Mouse (Mus musculus): ENCODE measurements around the gene Col8a1. TPM values are rescaled to one million over a fixed set of nuclear protein-coding genes. Genes with fewer than 3 reads are reported as not detected.

The Col8a1 gene
- polyA plus RNA-seq, 1 experiment: 1.2 TPM

GRCm38 (mm10) chr16:57740169-57740568 is 14.4 kb downstream of the Col8a1 start:
- TF ChIP-seq CTCF (IDR thresholded peaks at IDR 0.05; ENCODE audit: low read depth, low read length) (no peak), POLR2A (IDR thresholded peaks at IDR 0.05; ENCODE audit: insufficient read depth, low read length) (no peak), EP300 (IDR thresholded peaks at IDR 0.05; ENCODE audit: insufficient read depth, low read depth, low read length) (no peak)
- H3K4me1 ChIP-seq (ENCODE audit: control insufficient read depth, insufficient read depth, low read length): no peaks in the 10 kb centered on the region

DNA sequence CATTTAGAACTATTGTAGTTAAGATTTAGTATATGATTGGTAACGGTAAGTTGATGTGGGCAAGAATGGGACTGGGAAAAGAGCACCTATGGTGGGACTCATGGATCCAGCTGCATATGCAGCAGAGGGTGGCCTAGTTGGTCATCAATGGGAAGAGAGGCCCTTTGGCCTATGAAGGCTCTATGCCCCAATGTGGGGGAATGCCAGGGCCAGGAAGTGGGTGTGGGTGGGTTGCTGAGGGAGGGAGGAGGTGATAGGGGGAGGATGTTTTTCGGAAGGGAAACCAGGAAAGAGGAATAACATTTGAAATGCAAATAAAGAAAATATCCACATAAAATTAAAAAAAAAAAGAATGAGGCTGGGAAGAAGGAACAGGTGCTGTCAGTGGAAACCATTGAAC is 19.6 kb downstream of the Col8a1 start:
- H3K27ac ChIP-seq (ENCODE audit: insufficient read depth, low read length): no peak overlapping the region
- no peaks in the 10 kb centered on the region for H3K27me3 ChIP-seq (ENCODE audit: control insufficient read depth, insufficient read depth, low read length, poor library complexity, severe bottlenecking)
- H3K4me3 ChIP-seq (ENCODE audit: low read depth, low read length): no peak overlapping the region
- H3K9ac ChIP-seq (ENCODE audit: low read depth, poor library complexity, severe bottlenecking): no peak overlapping the region
- no peaks in the 10 kb centered on the region for H3K9me3 ChIP-seq (replicated peaks; ENCODE audit: control insufficient read depth, insufficient read depth, low read length, poor library complexity, severe bottlenecking)
- H3K36me3 ChIP-seq (ENCODE audit: control insufficient read depth, insufficient read depth, low read length, poor library complexity, severe bottlenecking): no peaks in the 10 kb centered on the region
- no peaks in the 10 kb centered on the region for H3K4me1 ChIP-seq (ENCODE audit: control insufficient read depth, insufficient read depth, low read length)
- no peak for TF ChIP-seq EP300 (IDR thresholded peaks at IDR 0.05; ENCODE audit: insufficient read depth, low read depth, low read length)
- TF ChIP-seq CTCF (IDR thresholded peaks at IDR 0.05; ENCODE audit: low read depth, low read length): no peak
- no peak for TF ChIP-seq POLR2A (IDR thresholded peaks at IDR 0.05; ENCODE audit: insufficient read depth, low read length)

More at GRCm38 (mm10) chr16:57740169-57740568, 14.4 kb downstream of the Col8a1 start:
- Histone ChIP-seq H3K36me3 (ENCODE audit: control insufficient read depth, insufficient read depth, low read length, poor library complexity, severe bottlenecking) (no peaks in the 10 kb centered on the region), H3K4me3 (ENCODE audit: low read depth, low read length) (no peak overlapping the region), H3K9ac (ENCODE audit: low read depth, poor library complexity, severe bottlenecking) (no peak overlapping the region), H3K9me3 (replicated peaks; ENCODE audit: control insufficient read depth, insufficient read depth, low read length, poor library complexity, severe bottlenecking) (no peaks in the 10 kb centered on the region), H3K27ac (ENCODE audit: insufficient read depth, low read length) (no peak overlapping the region), H3K27me3 (ENCODE audit: control insufficient read depth, insufficient read depth, low read length, poor library complexity, severe bottlenecking) (no peaks in the 10 kb centered on the region)

GRCm38 (mm10) chr16:57733545-57733944 is 21.0 kb downstream of the Col8a1 start:
- Histone ChIP-seq H3K4me3 (ENCODE audit: low read depth, low read length) (no peak overlapping the region), H3K9ac (ENCODE audit: low read depth, poor library complexity, severe bottlenecking) (no peak overlapping the region), H3K27ac (ENCODE audit: insufficient read depth, low read length) (no peak overlapping the region), H3K36me3 (ENCODE audit: control insufficient read depth, insufficient read depth, low read length, poor library complexity, severe bottlenecking) (no peaks in the 10 kb centered on the region), H3K4me1 (ENCODE audit: control insufficient read depth, insufficient read depth, low read length) (no peaks in the 10 kb centered on the region), H3K27me3 (ENCODE audit: control insufficient read depth, insufficient read depth, low read length, poor library complexity, severe bottlenecking) (no peaks in the 10 kb centered on the region), H3K9me3 (replicated peaks; ENCODE audit: control insufficient read depth, insufficient read depth, low read length, poor library complexity, severe bottlenecking) (no peaks in the 10 kb centered on the region)
- TF ChIP-seq CTCF (IDR thresholded peaks at IDR 0.05; ENCODE audit: low read depth, low read length): no peak
- TF ChIP-seq POLR2A (IDR thresholded peaks at IDR 0.05; ENCODE audit: insufficient read depth, low read length): no peak
- no peak for TF ChIP-seq EP300 (IDR thresholded peaks at IDR 0.05; ENCODE audit: insufficient read depth, low read depth, low read length)

GRCm38 (mm10) chr16:57733139-57733538 is 21.4 kb downstream of the Col8a1 start:
- Histone ChIP-seq H3K9me3 (replicated peaks; ENCODE audit: control insufficient read depth, insufficient read depth, low read length, poor library complexity, severe bottlenecking) (no peaks in the 10 kb centered on the region), H3K9ac (ENCODE audit: low read depth, poor library complexity, severe bottlenecking) (no peak overlapping the region), H3K36me3 (ENCODE audit: control insufficient read depth, insufficient read depth, low read length, poor library complexity, severe bottlenecking) (no peaks in the 10 kb centered on the region), H3K4me1 (ENCODE audit: control insufficient read depth, insufficient read depth, low read length) (no peaks in the 10 kb centered on the region), H3K27ac (ENCODE audit: insufficient read depth, low read length) (no peak overlapping the region), H3K27me3 (ENCODE audit: control insufficient read depth, insufficient read depth, low read length, poor library complexity, severe bottlenecking) (no peaks in the 10 kb centered on the region), H3K4me3 (ENCODE audit: low read depth, low read length) (no peak overlapping the region)
- TF ChIP-seq POLR2A (IDR thresholded peaks at IDR 0.05; ENCODE audit: insufficient read depth, low read length): no peak
- no peak for TF ChIP-seq EP300 (IDR thresholded peaks at IDR 0.05; ENCODE audit: insufficient read depth, low read depth, low read length)
- no peak for TF ChIP-seq CTCF (IDR thresholded peaks at IDR 0.05; ENCODE audit: low read depth, low read length)

DNA sequence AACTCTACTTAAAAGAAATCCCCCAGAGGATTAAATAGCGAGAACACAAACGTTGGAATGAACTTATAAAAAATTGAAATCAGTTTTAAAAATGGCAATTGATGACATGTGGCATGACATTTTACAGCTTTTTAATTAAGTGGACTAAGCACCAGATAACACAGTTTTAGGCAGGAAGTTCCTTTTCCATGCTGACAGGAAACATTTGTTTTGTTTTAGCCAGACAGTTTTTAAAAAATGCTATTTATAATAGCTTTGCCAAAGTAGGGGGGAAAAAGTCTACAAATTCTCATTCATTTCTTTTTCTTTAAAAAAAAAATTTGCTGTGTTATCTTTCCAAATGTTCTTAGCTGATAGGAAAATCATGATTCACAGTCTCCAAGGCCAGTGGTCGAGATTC is 29.6 kb downstream of the Col8a1 start:
- Histone ChIP-seq H3K27ac (ENCODE audit: insufficient read depth, low read length) (no peak overlapping the region), H3K4me1 (ENCODE audit: control insufficient read depth, insufficient read depth, low read length) (no peaks in the 10 kb centered on the region), H3K4me3 (ENCODE audit: low read depth, low read length) (no peak overlapping the region), H3K27me3 (ENCODE audit: control insufficient read depth, insufficient read depth, low read length, poor library complexity, severe bottlenecking) (no peaks in the 10 kb centered on the region), H3K9ac (ENCODE audit: low read depth, poor library complexity, severe bottlenecking) (no peak overlapping the region), H3K9me3 (replicated peaks; ENCODE audit: control insufficient read depth, insufficient read depth, low read length, poor library complexity, severe bottlenecking) (no peaks in the 10 kb centered on the region), H3K36me3 (ENCODE audit: control insufficient read depth, insufficient read depth, low read length, poor library complexity, severe bottlenecking) (no peaks in the 10 kb centered on the region)
- no peak for TF ChIP-seq POLR2A (IDR thresholded peaks at IDR 0.05; ENCODE audit: insufficient read depth, low read length)
- TF ChIP-seq EP300 (IDR thresholded peaks at IDR 0.05; ENCODE audit: insufficient read depth, low read depth, low read length): no peak
- no peak for TF ChIP-seq CTCF (IDR thresholded peaks at IDR 0.05; ENCODE audit: low read depth, low read length)

- Histone ChIP-seq H3K9me3 (replicated peaks; ENCODE audit: control insufficient read depth, insufficient read depth, low read length, poor library complexity, severe bottlenecking) (no peaks in the 10 kb centered on the region), H3K9ac (ENCODE audit: low read depth, poor library complexity, severe bottlenecking) (no peak overlapping the region), H3K4me1 (ENCODE audit: control insufficient read depth, insufficient read depth, low read length) (no peaks in the 10 kb centered on the region), H3K27me3 (ENCODE audit: control insufficient read depth, insufficient read depth, low read length, poor library complexity, severe bottlenecking) (no peaks in the 10 kb centered on the region), H3K36me3 (ENCODE audit: control insufficient read depth, insufficient read depth, low read length, poor library complexity, severe bottlenecking) (no peaks in the 10 kb centered on the region), H3K27ac (ENCODE audit: insufficient read depth, low read length) (no peak overlapping the region), H3K4me3 (ENCODE audit: low read depth, low read length) (no peak overlapping the region)
- no peak for TF ChIP-seq POLR2A (IDR thresholded peaks at IDR 0.05; ENCODE audit: insufficient read depth, low read length)
- no peak for TF ChIP-seq CTCF (IDR thresholded peaks at IDR 0.05; ENCODE audit: low read depth, low read length)
Observed at GRCm38 (mm10) chr16:57718982-57719381, 35.6 kb downstream of the Col8a1 start.
